Mouse (Mus musculus) midbrain, embryonic 13.5 days (tissue): ENCODE results near the gene Alkbh8. TPM values are rescaled to one million over a fixed set of nuclear protein-coding genes. Genes with fewer than 3 reads are reported as not detected.
"Not testable (repeated sequence)": the region's sequence is repeated elsewhere in the genome, so short reads cannot be mapped to it uniquely, and the experiment has no call there.

ENCODE experiments used
- ATAC-seq: fragments of 200-750 bp; cut with Nextera tagmentation; 2 replicates; pipeline ENCODE4 v1.8.0; 2017; ENCODE audit warnings: mild to moderate bottlenecking, moderate TSS enrichment, moderate library complexity
- H3K27ac ChIP-seq: fragments of 300-500 bp; sonication (generic); 2 replicates; pipeline ENCODE4 v1.5.1; 2015; ENCODE audit warnings: inconsistent platforms, mild to moderate bottlenecking, moderate library complexity
- H3K27me3 ChIP-seq: fragments of 300-500 bp; sonication (generic); 2 replicates; pipeline ENCODE4 v1.6.1; 2015; ENCODE audit warnings: mild to moderate bottlenecking, inconsistent platforms
- H3K36me3 ChIP-seq: fragments of 300-500 bp; sonication (generic); 2 replicates; pipeline ENCODE4 v1.6.1; 2015; ENCODE audit warnings: mild to moderate bottlenecking, inconsistent platforms
- H3K4me1 ChIP-seq: fragments of 300-500 bp; sonication (generic); replicated peaks from 2 replicates; pipeline ENCODE4 v1.6.1; 2015; ENCODE audit warnings: inconsistent platforms
- H3K4me2 ChIP-seq: fragments of 300-500 bp; sonication (generic); replicated peaks from 2 replicates; pipeline ENCODE4 v1.6.1; 2015; ENCODE audit warnings: moderate library complexity, mild to moderate bottlenecking, inconsistent platforms
- H3K4me3 ChIP-seq: fragments of 300-500 bp; sonication (generic); replicated peaks from 2 replicates; pipeline ENCODE4 v1.5.1; 2015; ENCODE audit warnings: mild to moderate bottlenecking, inconsistent platforms
- H3K9ac ChIP-seq: fragments of 300-500 bp; sonication (generic); replicated peaks from 2 replicates; pipeline ENCODE4 v1.6.1; 2015; ENCODE audit warnings: mild to moderate bottlenecking, inconsistent platforms
- H3K9me3 ChIP-seq: fragments of 300-500 bp; sonication (generic); 2 replicates; pipeline ENCODE4 v1.6.1; 2016; ENCODE audit warnings: mild to moderate bottlenecking, inconsistent platforms
- WGBS: fragments of 180-500 bp; shearing (Covaris S2); methylation state at CpG from one replicate; pipeline ENCODE4 v1.1.7; 2015; 5-methylcytosine and 5-hydroxymethylcytosine counted together
- polyA plus RNA-seq: library from polyadenylated mRNA; unstranded; fragments of >200 nt; fragmentation: Nextera tagmentation; extraction: Ambion mirVana; gene quantifications from 2 replicates; pipeline ENCODE4 v1.2.1, GENCODE M21; 2015

The Alkbh8 gene
- 63.4 and 70.6 TPM in 2 replicates for polyA plus RNA-seq

DNA sequence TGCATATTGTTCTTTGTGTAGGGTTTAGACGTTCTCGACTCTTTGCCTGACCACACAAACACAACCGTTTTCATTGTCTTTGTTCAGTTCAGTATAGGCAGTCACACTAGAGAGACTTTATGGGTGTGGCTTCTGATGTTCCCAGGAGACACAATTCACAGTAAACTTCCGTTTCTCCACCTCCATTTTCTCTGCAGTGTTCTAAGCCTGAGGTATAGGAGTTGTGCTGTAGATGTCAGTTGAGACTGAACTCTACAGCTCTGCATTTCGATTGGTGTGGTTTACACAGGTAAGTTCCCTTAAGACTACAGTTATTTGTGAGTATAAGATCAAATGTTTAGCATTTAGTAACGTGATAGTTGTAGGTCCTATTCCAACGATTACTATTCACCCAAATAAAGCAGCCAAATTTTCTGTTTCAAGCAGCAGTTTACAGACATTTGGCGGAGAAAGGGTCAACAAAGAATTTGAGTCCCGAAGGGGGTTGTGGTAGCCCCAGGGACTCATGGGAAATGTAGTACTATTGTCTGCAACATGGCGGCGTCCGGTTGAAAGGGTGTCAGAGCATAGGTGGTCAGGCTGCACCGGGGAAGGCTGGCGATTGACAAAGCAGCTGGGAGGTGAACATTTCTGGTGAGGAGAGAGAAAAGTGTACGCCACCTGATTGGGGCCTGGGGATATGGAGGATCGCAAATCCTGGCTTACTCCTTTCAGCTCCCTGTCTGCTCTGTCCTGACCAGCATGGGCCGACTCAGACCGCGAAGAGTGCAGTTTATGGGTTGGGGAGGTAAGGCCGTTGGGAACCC lies at the start of gene Alkbh8:
Gene Alkbh8, plus strand, starts transcription at position 179 of the 806 bp plus-strand sequence.
- WGBS, result 1% methylated on average over 20 of the region's 20 CpGs
- peak within 1 kb of the TSS; percentile 82 for H3K27ac ChIP-seq

DNA sequence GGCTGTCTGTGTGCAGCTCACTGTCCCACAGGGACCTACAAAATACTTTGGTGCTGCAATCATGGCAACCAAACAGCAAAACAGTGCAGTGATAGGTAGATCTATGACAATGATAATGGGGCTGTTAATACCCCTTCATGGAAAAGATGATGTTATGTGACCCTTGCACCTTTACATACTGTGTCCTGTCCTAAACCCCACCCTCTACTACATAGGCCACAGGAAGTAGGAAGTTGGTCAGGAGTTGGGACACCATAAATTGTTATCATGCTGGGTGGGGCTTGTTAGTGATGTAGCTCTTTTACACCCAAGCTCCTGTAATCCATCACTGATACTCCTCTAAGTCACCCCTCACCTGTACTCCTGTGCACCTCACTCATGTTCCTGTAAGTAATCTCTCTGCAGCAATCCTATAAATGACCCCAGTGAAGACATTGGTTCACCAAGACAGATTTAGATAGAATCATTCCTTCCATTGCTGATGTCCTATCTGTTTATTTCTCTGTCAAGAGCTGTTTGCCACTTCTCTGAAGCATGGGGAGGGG lies 25.6 kb upstream of the Alkbh8 start:
- H3K4me3 ChIP-seq, result no peak overlapping the region
- no peak overlapping the region for H3K27ac ChIP-seq
- no peak overlapping the region for H3K9ac ChIP-seq
- no peak for ATAC-seq
- peaks cover 15% of the 10 kb centered on the region for H3K9me3 ChIP-seq
- H3K36me3 ChIP-seq, result no peaks in the 10 kb centered on the region
- H3K27me3 ChIP-seq, result no peaks in the 10 kb centered on the region
- H3K4me2 ChIP-seq, result no peak overlapping the region
- H3K4me1 ChIP-seq, result no peaks in the 10 kb centered on the region

More for the DNA sequence above, at the start of gene Alkbh8:
- no peaks in the 10 kb centered on the region for H3K9me3 ChIP-seq
- peak; percentile 98 for ATAC-seq
- peak within 1 kb of the TSS; percentile 79 for H3K9ac ChIP-seq
- peaks cover 5% of the 10 kb centered on the region for H3K4me1 ChIP-seq
- H3K4me2 ChIP-seq, result peak within 1 kb of the TSS; percentile 64
- no peaks in the 10 kb centered on the region for H3K27me3 ChIP-seq
- peaks cover 9% of the 10 kb centered on the region for H3K36me3 ChIP-seq
- H3K4me3 ChIP-seq, result peak within 1 kb of the TSS; percentile 75

GRCm38 (mm10) chr9:3310016-3310415 lies 24.9 kb upstream of the Alkbh8 start:
- Histone ChIP-seq H3K4me3 (no peak overlapping the region), H3K9me3 (peaks cover 15% of the 10 kb centered on the region), H3K27me3 (no peaks in the 10 kb centered on the region), H3K4me2 (no peak overlapping the region), H3K9ac (no peak overlapping the region), H3K27ac (no peak overlapping the region), H3K36me3 (no peaks in the 10 kb centered on the region), H3K4me1 (no peaks in the 10 kb centered on the region)
- WGBS, result 81% methylated on average over 2 of the region's 2 CpGs
- ATAC-seq, result no peak

DNA sequence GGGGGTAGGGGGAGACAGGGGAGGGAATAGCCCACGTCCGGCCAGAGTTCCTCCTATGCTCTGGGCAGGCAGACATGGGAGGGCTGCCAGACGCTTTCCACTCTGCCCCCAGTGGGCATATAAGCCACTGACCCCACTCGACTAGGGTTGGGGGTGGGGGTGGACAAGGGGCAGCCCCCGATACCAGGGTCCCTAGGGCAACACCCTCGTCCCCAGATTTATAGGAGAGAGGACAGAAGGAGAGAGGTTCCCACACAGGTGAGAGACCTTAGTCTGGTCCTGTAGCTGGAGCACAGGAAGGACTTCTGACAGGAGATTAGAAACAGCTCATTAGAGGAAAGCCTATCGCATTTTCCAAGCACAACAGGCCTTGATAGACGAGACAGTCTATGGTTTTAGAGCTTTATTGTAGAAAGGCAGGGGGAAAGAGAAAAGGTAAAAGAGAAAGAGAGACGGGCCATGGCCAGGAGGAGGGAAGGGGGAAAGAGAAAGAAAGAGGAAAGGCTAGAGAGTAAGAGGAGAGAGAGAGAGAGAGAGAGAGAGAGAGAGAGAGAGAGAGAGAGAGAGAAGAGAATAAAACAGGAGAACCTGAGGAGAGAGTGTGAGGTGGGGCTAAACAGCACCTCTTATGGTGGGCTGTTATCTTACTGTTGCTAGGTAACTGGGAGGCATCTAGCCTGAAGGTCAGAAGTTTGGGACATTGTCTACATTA lies 7.4 kb upstream of the Alkbh8 start:
- ATAC-seq, H3K4me3 ChIP-seq, H3K4me1 ChIP-seq, H3K9ac ChIP-seq, H3K36me3 ChIP-seq, H3K4me2 ChIP-seq, H3K27ac ChIP-seq, H3K27me3 ChIP-seq, H3K9me3 ChIP-seq: not testable (repeated sequence)
- WGBS, result 67% methylated on average over 9 of the region's 9 CpGs

DNA sequence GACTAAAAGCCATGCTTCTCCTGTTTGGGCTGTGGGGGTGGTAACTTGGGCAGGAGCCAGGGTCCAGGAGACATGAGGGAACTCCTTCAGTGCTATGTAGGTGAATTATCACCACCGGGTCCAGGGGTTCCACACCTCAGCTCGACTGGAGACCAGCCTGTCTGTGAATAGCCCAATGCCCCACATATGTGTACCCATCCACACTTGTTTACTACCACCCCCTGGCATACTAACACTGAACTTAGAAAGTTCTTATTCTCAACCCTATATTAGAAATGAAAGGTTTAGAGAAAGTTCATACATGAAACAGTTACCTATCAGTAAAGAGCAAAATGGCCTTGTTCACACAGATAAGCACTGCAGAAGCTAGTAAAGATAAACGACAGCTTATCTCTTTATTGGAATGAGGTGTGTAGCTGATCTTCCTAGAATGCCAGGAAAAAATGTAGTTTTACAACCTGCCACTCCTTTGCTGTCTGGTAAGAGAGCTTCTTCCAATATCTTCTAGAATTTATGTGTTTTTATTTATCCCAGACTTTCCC lies 6.8 kb upstream of the Alkbh8 start:
- Histone ChIP-seq H3K4me3 (no peak overlapping the region), H3K4me1 (no peaks in the 10 kb centered on the region), H3K27ac (no peak overlapping the region), H3K27me3 (no peaks in the 10 kb centered on the region), H3K9me3 (no peaks in the 10 kb centered on the region), H3K9ac (no peak overlapping the region), H3K4me2 (no peak overlapping the region), H3K36me3 (no peaks in the 10 kb centered on the region)
- 81% methylated on average over 3 of the region's 3 CpGs for WGBS
- no peak for ATAC-seq

GRCm38 (mm10) chr9:3330319-3330718 lies 4.6 kb upstream of the Alkbh8 start:
- ATAC-seq, result no peak
- Histone ChIP-seq H3K27ac (no peak overlapping the region), H3K27me3 (no peaks in the 10 kb centered on the region), H3K36me3 (no peaks in the 10 kb centered on the region), H3K9ac (no peak overlapping the region), H3K9me3 (no peaks in the 10 kb centered on the region), H3K4me1 (no peaks in the 10 kb centered on the region), H3K4me2 (no peak overlapping the region), H3K4me3 (no peak overlapping the region)

- 79% methylated on average over 3 of the region's 3 CpGs for WGBS
- H3K9me3 ChIP-seq, result no peaks in the 10 kb centered on the region
These were observed 4.1 kb upstream of the Alkbh8 start for GRCm38 (mm10) chr9:3330737-3331384.

DNA sequence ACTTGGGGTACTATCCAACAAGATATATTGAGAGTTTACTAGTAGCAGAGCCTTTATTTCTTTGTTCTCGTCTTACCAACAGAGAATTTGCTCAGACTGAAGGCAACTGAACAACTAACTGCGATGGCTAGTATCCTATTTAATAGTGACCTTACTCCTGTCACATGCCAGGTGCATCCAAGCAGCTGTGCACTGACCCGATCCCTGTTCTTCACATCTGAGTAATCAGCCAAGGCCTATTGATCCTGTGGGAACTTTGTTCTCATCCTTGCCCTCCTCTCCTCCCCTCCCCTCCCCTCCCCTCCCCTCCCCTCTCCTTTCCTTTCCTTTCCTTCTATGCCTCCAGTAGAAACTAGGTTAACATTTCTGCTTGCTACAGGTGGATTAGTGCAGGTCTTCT lies 1.7 kb downstream of the Alkbh8 start:
- Histone ChIP-seq H3K27me3 (no peaks in the 10 kb centered on the region), H3K4me3 (peak overlapping the region; percentile 75; the same call in 1 of the 2 replicates), H3K27ac (no peak overlapping the region), H3K4me1 (peaks cover 5% of the 10 kb centered on the region), H3K9ac (no peak overlapping the region), H3K9me3 (no peaks in the 10 kb centered on the region), H3K36me3 (peaks cover 14% of the 10 kb centered on the region), H3K4me2 (peak overlapping the region; percentile 64)
- no peak for ATAC-seq
- 84% methylated on average over 3 of the region's 3 CpGs for WGBS

More at GRCm38 (mm10) chr9:3330737-3331384, 4.1 kb upstream of the Alkbh8 start:
- no peak overlapping the region for H3K4me3 ChIP-seq
- H3K9ac ChIP-seq, result no peak overlapping the region
- H3K27me3 ChIP-seq, result no peaks in the 10 kb centered on the region
- H3K4me1 ChIP-seq, result no peaks in the 10 kb centered on the region
- no peak overlapping the region for H3K4me2 ChIP-seq
- no peaks in the 10 kb centered on the region for H3K36me3 ChIP-seq
- no peak overlapping the region for H3K27ac ChIP-seq
- no peak for ATAC-seq

GRCm38 (mm10) chr9:3345136-3345535 lies 10.2 kb downstream of the Alkbh8 start:
- H3K27ac ChIP-seq, result no peak overlapping the region
- no peaks in the 10 kb centered on the region for H3K4me1 ChIP-seq
- H3K9me3 ChIP-seq, result no peaks in the 10 kb centered on the region
- peaks cover 50% of the 10 kb centered on the region for H3K36me3 ChIP-seq
- H3K9ac ChIP-seq, result no peak overlapping the region
- no peak for ATAC-seq
- H3K4me2 ChIP-seq, result no peak overlapping the region
- H3K27me3 ChIP-seq, result no peaks in the 10 kb centered on the region
- H3K4me3 ChIP-seq, result no peak overlapping the region

- 93% methylated on average over 1 of the region's 1 CpGs for WGBS
- Histone ChIP-seq H3K9me3 (no peaks in the 10 kb centered on the region), H3K27me3 (no peaks in the 10 kb centered on the region), H3K36me3 (peaks cover 53% of the 10 kb centered on the region), H3K4me2 (no peak overlapping the region), H3K4me3 (no peak overlapping the region), H3K9ac (no peak overlapping the region), H3K4me1 (no peaks in the 10 kb centered on the region), H3K27ac (no peak overlapping the region)
- no peak for ATAC-seq
These were observed 11.0 kb downstream of the Alkbh8 start for GRCm38 (mm10) chr9:3345967-3346366.

GRCm38 (mm10) chr9:3350056-3350455 lies 15.1 kb downstream of the Alkbh8 start:
- Histone ChIP-seq H3K36me3 (peaks cover 48% of the 10 kb centered on the region), H3K4me3 (no peak overlapping the region), H3K9ac (no peak overlapping the region), H3K4me2 (no peak overlapping the region), H3K27ac (no peak overlapping the region), H3K9me3 (no peaks in the 10 kb centered on the region), H3K4me1 (no peaks in the 10 kb centered on the region), H3K27me3 (no peaks in the 10 kb centered on the region)
- ATAC-seq, result no peak
- 79% methylated on average over 1 of the region's 1 CpGs for WGBS

DNA sequence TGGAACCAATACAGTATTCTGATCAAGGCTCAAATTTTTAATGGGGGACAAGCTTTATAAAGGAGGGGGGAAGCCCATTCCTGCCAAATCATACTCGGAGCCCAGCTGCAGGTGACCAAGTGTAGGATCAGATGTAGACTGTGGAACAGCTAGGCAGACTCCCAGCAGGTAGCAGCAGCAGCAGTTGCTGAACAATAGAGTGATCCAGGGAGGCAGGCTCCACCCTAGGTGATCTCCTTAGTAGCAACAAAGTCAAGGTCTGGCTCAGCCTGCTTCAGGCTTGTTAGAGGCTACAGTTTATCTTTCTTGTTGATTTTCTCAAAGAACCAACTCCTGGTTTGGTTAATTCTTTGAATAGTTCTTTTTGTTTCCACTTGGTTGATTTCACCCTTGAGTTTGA lies 41.4 kb downstream of the Alkbh8 start:
- not testable (repeated sequence) for H3K9me3 ChIP-seq, H3K9ac ChIP-seq, H3K27me3 ChIP-seq, ATAC-seq, H3K27ac ChIP-seq, H3K4me1 ChIP-seq, H3K4me2 ChIP-seq, H3K4me3 ChIP-seq
- peaks cover 36% of the 10 kb centered on the region for H3K36me3 ChIP-seq
- 46% methylated on average over 1 of the region's 1 CpGs for WGBS
